Mouse (Mus musculus) telencephalon, adult 2 months (tissue): ENCODE measurements at regions not wholly inside any gene's neighbourhood (a gene's known extent, or its start where the extent isn't known, plus 50 kb on each side); places are given as distances from the start of the nearest gene placed in this dataset.
A peak's percentile ranks its signal among the peaks of the same experiment; 100 is the strongest.
"Not testable (repeated sequence)": the region's sequence is repeated elsewhere in the genome, so short reads cannot be mapped to it uniquely, and the experiment has no call there.

ENCODE experiments used
- DNase-seq: peaks from one replicate; pipeline ENCODE4 v3.0.0-alpha.2; 2011; ENCODE audit warnings: low read depth, low spot score

DNA sequence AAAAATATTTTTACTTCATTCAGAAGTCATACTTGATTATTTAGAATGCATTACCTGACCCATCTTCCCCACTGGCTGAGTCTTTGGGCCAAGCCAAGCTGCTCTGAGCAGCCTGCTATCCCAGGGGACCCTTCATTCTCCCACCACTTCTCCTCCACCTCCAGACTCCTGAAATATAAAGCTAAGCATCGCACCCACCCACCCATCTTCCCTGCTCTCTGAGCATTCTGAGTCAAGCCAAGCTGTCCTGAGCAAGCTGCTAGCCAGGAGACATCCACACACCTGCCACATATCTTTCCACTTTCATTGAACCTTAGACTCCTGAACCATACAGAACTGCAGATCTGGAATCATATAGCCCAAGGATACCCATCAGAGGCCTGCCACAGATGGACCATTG lies 1456.2 kb upstream of the Adam24 start:
- peak; percentile 44 for DNase-seq

GRCm38 (mm10) chr8:39227239-39227638 lies 1447.6 kb upstream of the Adam24 start:
- DNase-seq, result no peak

DNA sequence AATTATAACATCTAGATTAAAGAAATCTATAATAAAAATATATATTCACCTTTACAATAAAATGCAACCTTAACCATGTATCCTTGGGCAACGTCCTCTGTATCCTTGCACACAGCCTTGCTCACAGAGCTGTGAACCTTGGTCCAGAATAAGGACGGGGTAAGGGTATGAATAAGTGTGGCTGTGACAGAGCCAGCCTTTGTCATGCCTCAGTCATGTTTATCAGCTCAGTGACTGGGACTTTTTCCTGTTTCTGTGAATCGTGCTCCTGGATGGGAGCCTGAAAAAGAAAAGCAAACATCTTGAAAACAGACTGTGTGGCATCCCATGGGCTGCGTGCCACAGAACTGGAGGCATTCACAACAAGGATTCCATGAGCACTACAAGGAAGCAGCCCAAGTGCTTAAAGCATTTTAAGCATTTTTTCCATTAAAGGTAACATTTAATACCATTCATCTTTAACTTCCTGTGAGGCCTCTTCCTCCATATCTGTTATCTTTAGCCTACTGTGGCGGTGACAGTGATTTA lies 1405.8 kb upstream of the Adam24 start:
- DNase-seq, result peak; percentile 33

GRCm38 (mm10) chr8:39297548-39298306 lies 1377.2 kb upstream of the Adam24 start:
- no peak for DNase-seq

- DNase-seq, result no peak
Measured at GRCm38 (mm10) chr8:39303742-39304336, 1371.0 kb upstream of the Adam24 start.

- peak; percentile 69 for DNase-seq
Measured at GRCm38 (mm10) chr8:39313854-39314253, 1361.0 kb upstream of the Adam24 start.

GRCm38 (mm10) chr8:39315521-39316233 lies 1359.2 kb upstream of the Adam24 start:
- DNase-seq, result peak; percentile 60

DNA sequence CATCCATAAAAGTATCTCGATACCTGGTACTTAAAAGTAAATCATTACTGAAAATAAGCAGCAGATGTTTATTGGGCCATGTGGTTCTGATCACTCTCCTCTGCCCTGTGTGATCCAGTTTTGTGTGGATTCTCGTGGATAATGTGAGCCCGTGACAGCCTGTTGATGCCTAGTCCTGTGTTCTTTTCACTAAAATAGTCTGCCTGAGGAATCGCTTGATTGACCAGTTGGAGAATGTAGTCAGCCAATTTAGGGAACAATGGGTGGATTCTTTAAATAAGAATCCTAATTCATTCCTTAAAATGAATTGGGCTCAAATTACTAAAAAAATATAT lies 1358.7 kb upstream of the Adam24 start:
- DNase-seq, result no peak

GRCm38 (mm10) chr8:39329378-39329777 lies 1345.5 kb upstream of the Adam24 start:
- no peak for DNase-seq

DNA sequence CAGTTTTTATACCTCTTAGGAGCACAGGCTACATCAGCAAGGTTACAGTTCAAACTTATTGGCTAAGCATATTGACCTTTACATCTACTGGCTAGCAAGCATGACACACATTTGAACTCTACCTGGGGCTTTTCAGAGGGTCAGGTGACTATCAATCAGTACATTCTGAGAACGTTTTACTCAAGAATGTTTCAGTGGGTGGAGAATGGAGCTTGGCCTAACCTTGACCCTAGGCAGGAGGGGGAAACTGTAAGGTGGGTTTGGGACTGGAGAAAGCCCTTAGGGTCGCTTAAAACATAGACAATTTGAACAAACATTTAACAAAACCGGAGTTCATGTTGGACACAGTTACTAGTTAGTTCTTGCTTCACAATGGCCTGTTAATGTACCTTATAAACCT lies 1330.1 kb upstream of the Adam24 start:
- no peak for DNase-seq

GRCm38 (mm10) chr8:39346471-39346870 lies 1328.4 kb upstream of the Adam24 start:
- no peak for DNase-seq

- no peak for DNase-seq
Measured at GRCm38 (mm10) chr8:39348956-39349355, 1325.9 kb upstream of the Adam24 start.

GRCm38 (mm10) chr8:39355412-39355811 lies 1319.5 kb upstream of the Adam24 start:
- DNase-seq, result no peak

- DNase-seq, result peak; percentile 82
Measured at GRCm38 (mm10) chr8:39357111-39357510, 1317.8 kb upstream of the Adam24 start.

- no peak for DNase-seq
Measured at GRCm38 (mm10) chr8:39357865-39358264, 1317.0 kb upstream of the Adam24 start.

- not testable (repeated sequence) for DNase-seq
Measured at GRCm38 (mm10) chr8:39366346-39366745, 1308.5 kb upstream of the Adam24 start.
